Mouse (Mus musculus) intestine, embryonic 14.5 days (tissue): ENCODE data around the gene Tigd4. TPM values are rescaled to one million over a fixed set of nuclear protein-coding genes. Genes with fewer than 3 reads are reported as not detected.
"Not testable (repeated sequence)": the region's sequence is repeated elsewhere in the genome, so short reads cannot be mapped to it uniquely, and the experiment has no call there.

Experiments used
- ATAC-seq: fragments of 200-750 bp; cut with Nextera tagmentation; replicated peaks from 2 replicates; pipeline ENCODE4 v1.8.0; 2017; ENCODE audit warnings: low read depth, moderate number of reproducible peaks, moderate TSS enrichment, moderate library complexity; ENCODE audit not compliant: low FRiP score, low TSS enrichment
- DNase-seq: peaks from one replicate; pipeline ENCODE4 v3.0.0-alpha.2; 2018; ENCODE audit warnings: low spot score
- H3K27ac ChIP-seq: fragments of 300-500 bp; sonication (generic); 2 replicates; pipeline ENCODE4 v1.5.1; 2014; ENCODE audit warnings: low read depth, mild to moderate bottlenecking, control low read depth
- H3K27me3 ChIP-seq: fragments of 300-500 bp; sonication (generic); replicated peaks from 2 replicates; pipeline ENCODE4 v1.6.1; 2014; ENCODE audit warnings: low read length, control low read depth; ENCODE audit not compliant: control insufficient read depth, insufficient read depth
- H3K36me3 ChIP-seq: fragments of 300-500 bp; sonication (generic); 2 replicates; pipeline ENCODE4 v1.6.1; 2014; ENCODE audit warnings: low read length, control low read depth; ENCODE audit not compliant: control insufficient read depth, insufficient read depth
- H3K4me1 ChIP-seq: fragments of 300-500 bp; sonication (generic); replicated peaks from 2 replicates; pipeline ENCODE4 v1.6.1; 2014; ENCODE audit warnings: low read length, control low read depth, mixed read lengths; ENCODE audit not compliant: control insufficient read depth, insufficient read depth
- H3K4me2 ChIP-seq: fragments of 300-500 bp; sonication (generic); 2 replicates; pipeline ENCODE4 v1.6.1; 2014; ENCODE audit warnings: low read length
- H3K4me3 ChIP-seq: fragments of 300-500 bp; sonication (generic); 2 replicates; pipeline ENCODE4 v1.5.1; 2014; ENCODE audit warnings: low read depth, low read length, control low read depth, mixed read lengths
- H3K9ac ChIP-seq: fragments of 300-500 bp; sonication (generic); 2 replicates; pipeline ENCODE4 v1.6.1; 2014; ENCODE audit warnings: mild to moderate bottlenecking, low read length
- H3K9me3 ChIP-seq: fragments of 300-500 bp; sonication (generic); 2 replicates; pipeline ENCODE4 v1.6.1; 2016; ENCODE audit warnings: low read length, control low read depth; ENCODE audit not compliant: control insufficient read depth
- WGBS: fragments of 180-500 bp; shearing (Covaris S2); extraction: QIAGEN DNeasy Blood & Tissue Kit; methylation state at CpG from one replicate; pipeline ENCODE4 v1.1.7; 2014; 5-methylcytosine and 5-hydroxymethylcytosine counted together
- polyA plus RNA-seq: library from polyadenylated mRNA; unstranded; fragments of >200 nt; fragmentation: Nextera tagmentation; extraction: Ambion mirVana; gene quantifications from 2 replicates; pipeline ENCODE4 v1.2.1, GENCODE M21; 2014

Gene Tigd4
- not detected in 2 replicates for polyA plus RNA-seq

DNA sequence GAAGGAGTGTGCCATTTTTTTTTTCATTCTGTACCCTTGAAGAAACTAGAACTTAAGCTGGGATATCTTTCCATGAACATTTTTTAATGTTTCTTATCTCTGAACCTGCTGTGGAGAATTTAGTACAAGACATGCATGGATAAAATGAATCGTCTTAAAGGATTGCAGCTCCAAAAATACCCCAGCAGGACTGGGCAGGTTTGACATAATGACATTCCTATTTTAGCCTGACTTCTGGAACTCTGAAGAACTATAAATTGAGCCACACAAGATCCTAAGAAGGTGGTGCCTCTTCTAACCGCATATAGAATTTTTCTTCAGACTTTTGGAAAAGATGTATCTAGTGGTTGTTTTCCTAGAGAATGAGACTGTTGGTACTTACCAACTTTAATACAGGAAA, at the start of gene Tigd4:
Tigd4 (plus strand) TSS at position 301 of the 400 bp plus-strand sequence.
- Histone ChIP-seq H3K9ac (no peak within 1 kb of the TSS), H3K9me3 (no peaks in the 10 kb centered on the region), H3K27ac (no peak within 1 kb of the TSS), H3K27me3 (peaks cover 3% of the 10 kb centered on the region; the same call in 1 of the 2 replicates), H3K4me3 (no peak within 1 kb of the TSS), H3K4me2 (no peak within 1 kb of the TSS), H3K4me1 (0 out of 2 replicates have a peak, but pooled peaks cover 3% of the 10 kb centered on the region), H3K36me3 (no peaks in the 10 kb centered on the region)
- WGBS: 85% methylated on average over 2 of the region's 2 CpGs
- ATAC-seq (no peak), DNase-seq (no peak)

DNA sequence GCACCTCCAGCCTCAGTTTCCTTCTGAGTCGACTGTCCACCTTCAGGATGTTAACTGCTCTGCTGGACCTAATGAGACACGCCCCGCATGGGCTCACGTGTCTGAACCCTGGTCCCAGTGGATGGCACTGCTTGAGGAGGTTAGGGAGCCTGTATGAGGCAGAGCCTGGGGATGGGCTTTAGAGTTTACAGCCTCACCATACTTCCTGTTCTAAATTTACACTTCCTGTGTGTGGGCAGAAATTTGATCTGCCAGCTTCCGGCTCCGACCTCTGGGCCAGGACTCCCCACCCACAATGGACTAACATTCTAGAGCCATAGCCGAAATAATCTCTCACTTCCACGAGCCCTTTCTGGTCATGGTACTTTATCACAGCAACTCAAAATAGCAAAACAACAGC, 46.2 kb upstream of the Tigd4 start:
- no peak for ATAC-seq
- no peak for DNase-seq

DNA sequence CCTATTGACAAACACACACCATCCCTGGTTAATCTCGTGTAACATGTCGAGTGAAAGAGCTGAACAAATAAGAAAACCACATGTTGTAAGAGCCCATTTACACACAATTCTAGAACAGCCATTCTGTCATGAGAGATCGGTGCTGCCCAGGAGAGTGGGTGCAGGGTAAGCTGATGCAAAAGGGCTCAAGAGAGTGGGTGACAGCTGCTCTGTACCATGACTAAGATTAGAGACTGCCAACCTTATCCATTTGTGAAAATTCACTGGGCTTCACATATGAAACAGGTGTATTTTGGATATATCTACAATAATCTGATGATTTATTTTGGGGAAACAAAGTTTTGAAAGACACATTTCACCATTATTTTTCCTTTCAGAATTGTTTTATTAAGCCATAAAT, 37.6 kb upstream of the Tigd4 start:
- Histone ChIP-seq H3K4me1 (0 out of 2 replicates have a peak, but pooled peaks cover 6% of the 10 kb centered on the region), H3K9me3 (no peaks in the 10 kb centered on the region), H3K9ac (no peak overlapping the region), H3K4me2 (no peak overlapping the region), H3K36me3 (no peaks in the 10 kb centered on the region), H3K4me3 (no peak overlapping the region), H3K27me3 (no peaks in the 10 kb centered on the region), H3K27ac (no peak overlapping the region)
- DNase-seq (no peak), ATAC-seq (no peak)
- 86% methylated on average over 3 of the region's 3 CpGs for WGBS

More for the DNA sequence above, 46.2 kb upstream of the Tigd4 start:
- Histone ChIP-seq H3K36me3 (no peaks in the 10 kb centered on the region), H3K27ac (no peak overlapping the region), H3K4me2 (no peak overlapping the region), H3K4me1 (no peaks in the 10 kb centered on the region), H3K27me3 (no peaks in the 10 kb centered on the region), H3K4me3 (no peak overlapping the region), H3K9ac (no peak overlapping the region), H3K9me3 (no peaks in the 10 kb centered on the region)
- WGBS: 68% methylated on average over 8 of the region's 8 CpGs

DNA sequence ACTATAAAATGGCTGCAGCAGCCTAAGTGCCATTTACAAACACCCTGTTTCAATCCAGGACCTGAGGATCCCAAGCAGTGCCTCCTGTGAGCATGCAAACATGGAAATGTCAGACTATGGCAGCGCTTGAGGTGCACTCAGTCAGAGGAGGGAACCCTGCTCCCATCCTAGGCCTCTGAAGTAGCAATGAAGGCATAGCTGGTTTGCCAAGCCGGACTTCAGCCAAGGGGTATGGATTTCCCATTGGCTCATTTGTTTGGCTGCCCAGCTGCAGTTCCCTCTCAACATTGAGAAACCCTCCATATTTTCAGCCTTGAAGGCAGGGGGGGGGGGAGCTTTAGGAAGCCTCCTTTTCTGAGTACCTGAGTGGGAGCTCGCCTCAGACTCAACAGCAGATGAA, 35.1 kb upstream of the Tigd4 start:
- Histone ChIP-seq H3K36me3 (no peaks in the 10 kb centered on the region), H3K27me3 (no peaks in the 10 kb centered on the region), H3K9ac (no peak overlapping the region), H3K4me3 (no peak overlapping the region), H3K27ac (no peak overlapping the region), H3K9me3 (no peaks in the 10 kb centered on the region), H3K4me2 (no peak overlapping the region), H3K4me1 (0 out of 2 replicates have a peak, but pooled peaks cover 6% of the 10 kb centered on the region)
- ATAC-seq: no peak
- DNase-seq: no peak
- WGBS: 84% methylated on average over 3 of the region's 3 CpGs

DNA sequence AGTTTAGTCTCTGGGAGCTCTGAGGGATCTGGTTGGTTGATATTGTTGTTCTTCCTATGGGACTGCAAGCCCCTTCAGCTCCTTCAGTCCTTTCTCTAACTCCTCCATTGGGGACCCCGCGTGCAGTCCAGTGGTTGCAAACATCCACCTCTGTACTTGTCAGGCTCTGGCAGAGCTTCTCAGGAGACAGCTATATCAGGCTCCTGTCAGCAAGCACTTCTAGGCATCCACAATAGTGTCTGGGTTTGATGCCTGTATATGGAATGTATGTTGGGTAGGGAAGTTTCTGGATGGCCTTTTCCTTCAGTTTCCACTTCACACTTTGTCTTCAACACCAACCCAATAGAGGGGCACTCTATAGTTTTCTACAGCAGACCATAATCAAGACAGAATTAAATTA, 30.5 kb upstream of the Tigd4 start:
- ATAC-seq: not testable (repeated sequence)
- 95% methylated on average over 2 of the region's 2 CpGs for WGBS

DNA sequence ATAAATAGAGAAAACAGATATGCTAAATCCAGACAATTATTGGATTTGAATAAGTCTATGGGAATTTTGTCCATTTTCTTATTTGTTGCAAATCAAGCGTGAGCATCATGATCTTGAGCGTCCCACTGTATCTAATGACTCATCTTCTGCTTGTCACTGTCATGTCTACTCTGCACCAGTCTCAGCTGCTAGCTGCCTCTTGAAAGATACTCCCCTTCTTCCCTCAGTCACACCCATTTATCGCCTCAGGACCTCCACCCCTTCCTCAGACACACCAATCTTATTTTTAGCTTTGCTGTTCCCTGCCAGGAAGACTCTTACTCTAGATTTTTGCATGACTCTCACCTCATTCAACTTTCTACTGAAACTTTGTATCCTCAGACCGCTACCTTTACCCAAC, 30.0 kb upstream of the Tigd4 start:
- WGBS: 87% methylated on average over 4 of the region's 4 CpGs
- no peaks in the 10 kb centered on the region for H3K9me3 ChIP-seq
- H3K9ac ChIP-seq: no peak overlapping the region
- no peak overlapping the region for H3K4me2 ChIP-seq
- H3K27me3 ChIP-seq: no peaks in the 10 kb centered on the region
- ATAC-seq (no peak), DNase-seq (no peak)
- no peaks in the 10 kb centered on the region for H3K36me3 ChIP-seq
- H3K4me1 ChIP-seq: 0 out of 2 replicates have a peak, but pooled peaks cover 6% of the 10 kb centered on the region
- no peak overlapping the region for H3K27ac ChIP-seq
- H3K4me3 ChIP-seq: no peak overlapping the region

More for the DNA sequence above, 30.5 kb upstream of the Tigd4 start:
- not testable (repeated sequence) for DNase-seq, H3K27me3 ChIP-seq, H3K4me2 ChIP-seq, H3K36me3 ChIP-seq, H3K27ac ChIP-seq, H3K4me1 ChIP-seq, H3K4me3 ChIP-seq, H3K9me3 ChIP-seq, H3K9ac ChIP-seq

DNA sequence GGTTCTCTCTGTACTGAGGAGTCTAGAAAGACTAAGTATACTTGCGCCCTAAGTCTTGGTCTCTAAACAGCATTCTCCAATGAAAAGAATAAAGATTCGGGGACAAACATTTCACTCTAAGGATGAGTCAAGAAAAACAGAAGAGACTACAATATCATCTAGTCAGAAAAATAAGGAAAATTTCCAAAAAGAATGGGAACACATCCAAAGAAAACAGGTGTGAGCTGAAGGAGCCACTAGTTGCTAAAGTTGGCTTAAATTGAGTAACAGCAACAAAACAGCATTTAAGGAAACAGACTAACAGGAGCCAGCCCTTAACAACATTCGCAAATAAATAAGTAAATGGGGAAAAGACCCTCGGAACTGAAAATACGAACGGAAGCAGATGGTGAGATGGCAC, 24.8 kb upstream of the Tigd4 start:
- WGBS: 93% methylated on average over 6 of the region's 6 CpGs
- Histone ChIP-seq H3K4me3 (no peak overlapping the region), H3K9me3 (no peaks in the 10 kb centered on the region), H3K27me3 (no peaks in the 10 kb centered on the region), H3K9ac (no peak overlapping the region), H3K4me1 (no peaks in the 10 kb centered on the region), H3K4me2 (no peak overlapping the region), H3K27ac (no peak overlapping the region), H3K36me3 (no peaks in the 10 kb centered on the region)
- no peak for ATAC-seq
- no peak for DNase-seq

DNA sequence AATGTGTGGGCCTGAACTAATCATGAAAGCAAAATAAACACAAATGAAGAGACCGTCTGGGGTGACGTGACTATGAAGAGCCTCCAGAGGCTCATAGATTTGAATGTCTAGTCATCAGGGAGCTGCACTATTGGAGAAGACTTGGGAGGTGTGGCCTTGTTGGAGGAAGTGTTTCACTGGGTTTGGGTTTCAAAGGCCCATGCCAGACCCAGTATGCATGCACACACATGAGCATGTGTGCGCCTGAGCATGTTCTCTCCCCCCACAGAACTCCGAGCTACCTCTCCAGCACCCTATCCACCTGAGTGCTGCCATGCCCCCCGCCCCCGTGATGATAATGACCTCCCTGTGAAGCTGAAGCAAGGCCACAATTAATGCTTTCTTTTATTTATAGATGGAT, 23.8 kb upstream of the Tigd4 start:
- no peak overlapping the region for H3K9ac ChIP-seq
- 78% methylated on average over 6 of the region's 6 CpGs for WGBS
- no peaks in the 10 kb centered on the region for H3K27me3 ChIP-seq
- no peak for ATAC-seq
- H3K4me1 ChIP-seq: no peaks in the 10 kb centered on the region
- H3K36me3 ChIP-seq: no peaks in the 10 kb centered on the region
- H3K9me3 ChIP-seq: no peaks in the 10 kb centered on the region
- H3K4me2 ChIP-seq: no peak overlapping the region
- DNase-seq: no peak
- no peak overlapping the region for H3K27ac ChIP-seq
- H3K4me3 ChIP-seq: no peak overlapping the region

DNA sequence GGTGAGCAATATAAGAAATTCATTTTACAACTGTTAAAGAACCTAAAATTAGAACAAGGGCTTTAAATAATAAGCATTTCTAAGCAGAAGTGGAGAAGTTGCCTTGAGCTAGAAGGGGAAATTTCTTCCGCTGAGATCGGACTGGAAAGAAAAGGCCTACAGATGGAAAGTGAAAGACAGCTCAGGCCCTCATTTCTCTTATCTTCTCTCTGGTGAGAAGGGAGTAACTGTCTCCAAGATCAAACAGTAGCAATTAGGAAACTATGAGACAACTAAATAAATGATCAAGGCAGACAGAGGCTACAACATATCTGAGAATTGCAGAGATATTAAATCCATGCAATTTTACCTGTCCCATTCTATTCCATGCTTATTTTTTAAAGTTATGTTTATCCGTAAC, 22.9 kb upstream of the Tigd4 start:
- no peaks in the 10 kb centered on the region for H3K4me1 ChIP-seq
- no peak overlapping the region for H3K9ac ChIP-seq
- no peaks in the 10 kb centered on the region for H3K27me3 ChIP-seq
- H3K4me2 ChIP-seq: no peak overlapping the region
- no peak overlapping the region for H3K27ac ChIP-seq
- no peaks in the 10 kb centered on the region for H3K36me3 ChIP-seq
- H3K9me3 ChIP-seq: no peaks in the 10 kb centered on the region
- DNase-seq (no peak), ATAC-seq (no peak)
- H3K4me3 ChIP-seq: no peak overlapping the region
- WGBS: 88% methylated on average over 3 of the region's 3 CpGs
